Mouse (Mus musculus) heart, embryonic 13.5 days (tissue): ENCODE measurements around the gene Znrd1as. TPM values are rescaled to one million over a fixed set of nuclear protein-coding genes. Genes with fewer than 3 reads are reported as not detected.

Experiments
- ATAC-seq: fragments of 200-750 bp; cut with Nextera tagmentation; 2 replicates; pipeline ENCODE4 v1.8.0; 2017; ENCODE audit warnings: moderate TSS enrichment; ENCODE audit not compliant: insufficient number of reproducible peaks, low FRiP score, low TSS enrichment; ENCODE audit errors: extremely low read depth
- H3K27ac ChIP-seq: fragments of 300-500 bp; sonication (generic); replicated peaks from 2 replicates; pipeline ENCODE4 v1.5.1; 2015; ENCODE audit warnings: moderate library complexity, mild to moderate bottlenecking, inconsistent platforms
- H3K27me3 ChIP-seq: fragments of 300-500 bp; sonication (generic); replicated peaks from 2 replicates; pipeline ENCODE4 v1.6.1; 2015; ENCODE audit warnings: mild to moderate bottlenecking, inconsistent platforms
- H3K36me3 ChIP-seq: fragments of 300-500 bp; sonication (generic); 2 replicates; pipeline ENCODE4 v1.6.1; 2015; ENCODE audit warnings: mild to moderate bottlenecking, inconsistent platforms
- H3K4me1 ChIP-seq: fragments of 300-500 bp; sonication (generic); 2 replicates; pipeline ENCODE4 v1.6.1; 2015; ENCODE audit warnings: inconsistent platforms
- H3K4me2 ChIP-seq: fragments of 300-500 bp; sonication (generic); 2 replicates; pipeline ENCODE4 v1.6.1; 2015; ENCODE audit warnings: inconsistent platforms, mild to moderate bottlenecking, moderate library complexity
- H3K4me3 ChIP-seq: fragments of 300-500 bp; sonication (generic); 2 replicates; pipeline ENCODE4 v1.5.1; 2015; ENCODE audit warnings: moderate library complexity, mild to moderate bottlenecking, inconsistent platforms
- H3K9ac ChIP-seq: fragments of 300-500 bp; sonication (generic); 2 replicates; pipeline ENCODE4 v1.6.1; 2015; ENCODE audit warnings: inconsistent platforms, mild to moderate bottlenecking, moderate library complexity
- H3K9me3 ChIP-seq: fragments of 300-500 bp; sonication (generic); 2 replicates; pipeline ENCODE4 v1.6.1; 2016; ENCODE audit warnings: inconsistent platforms
- WGBS: fragments of 180-500 bp; shearing (Covaris S2); methylation state at CpG from one replicate; pipeline ENCODE4 v1.1.7; 2015; ENCODE audit warnings: mixed read lengths; 5-methylcytosine and 5-hydroxymethylcytosine counted together
- polyA plus RNA-seq: library from polyadenylated mRNA; unstranded; fragments of >200 nt; fragmentation: Nextera tagmentation; extraction: Ambion mirVana; gene quantifications from 2 replicates; pipeline ENCODE4 v1.2.1, GENCODE M21; 2015

Znrd1as gene
- polyA plus RNA-seq, 1 experiment from 2014 or later: 6.2 TPM

DNA sequence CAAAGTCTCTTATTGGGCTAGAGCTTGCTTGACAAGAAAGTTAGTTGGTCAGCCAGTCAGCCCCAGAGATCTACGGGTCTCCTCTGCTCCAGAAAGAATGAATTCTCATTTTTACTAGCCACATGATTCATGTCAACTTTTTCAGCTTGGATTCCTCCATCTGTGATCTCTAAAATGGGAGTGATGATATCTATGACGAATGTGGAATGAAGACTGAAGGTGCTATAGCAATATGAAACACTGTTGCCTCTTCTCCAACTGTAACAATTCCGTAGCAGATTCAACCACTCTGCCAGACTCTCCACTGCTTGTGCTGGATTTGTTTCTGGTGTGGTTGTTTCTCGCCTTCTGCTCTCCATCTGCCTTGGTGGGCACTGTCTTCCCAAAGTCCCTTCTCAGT lies 27.3 kb upstream of the Znrd1as start:
- Histone ChIP-seq H3K9ac (no peak overlapping the region), H3K27me3 (peaks cover 15% of the 10 kb centered on the region), H3K27ac (no peak overlapping the region), H3K4me1 (peaks cover 10% of the 10 kb centered on the region), H3K36me3 (no peaks in the 10 kb centered on the region), H3K9me3 (no peaks in the 10 kb centered on the region), H3K4me2 (no peak overlapping the region), H3K4me3 (no peak overlapping the region)
- WGBS: 66% methylated on average over 4 of the region's 4 CpGs
- no peak for ATAC-seq

DNA sequence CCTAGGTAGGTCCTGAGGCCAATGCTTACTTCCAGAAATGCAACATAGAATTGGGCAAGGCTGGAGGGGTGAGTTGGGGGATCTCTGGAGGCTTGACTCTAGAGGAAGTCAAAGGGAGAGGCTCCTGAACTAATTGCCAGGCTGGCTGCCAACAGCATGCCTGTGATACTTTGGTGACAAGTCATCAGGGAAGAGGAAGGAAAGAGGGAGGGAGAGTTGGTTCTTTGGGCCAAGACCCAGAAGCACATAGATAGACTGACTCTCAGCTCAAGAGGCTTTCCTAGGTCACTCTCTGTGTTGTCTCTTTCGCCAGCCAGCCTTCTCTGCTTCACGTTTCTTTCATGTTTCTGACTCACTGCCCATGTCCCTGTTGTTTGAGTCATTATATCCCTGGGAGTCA lies 26.6 kb upstream of the Znrd1as start:
- Histone ChIP-seq H3K4me3 (no peak overlapping the region), H3K27me3 (peaks cover 16% of the 10 kb centered on the region), H3K9ac (no peak overlapping the region), H3K27ac (no peak overlapping the region), H3K4me1 (peaks cover 10% of the 10 kb centered on the region), H3K36me3 (no peaks in the 10 kb centered on the region), H3K9me3 (no peaks in the 10 kb centered on the region), H3K4me2 (no peak overlapping the region)
- no peak for ATAC-seq
- WGBS: 36% methylated on average over 2 of the region's 2 CpGs

DNA sequence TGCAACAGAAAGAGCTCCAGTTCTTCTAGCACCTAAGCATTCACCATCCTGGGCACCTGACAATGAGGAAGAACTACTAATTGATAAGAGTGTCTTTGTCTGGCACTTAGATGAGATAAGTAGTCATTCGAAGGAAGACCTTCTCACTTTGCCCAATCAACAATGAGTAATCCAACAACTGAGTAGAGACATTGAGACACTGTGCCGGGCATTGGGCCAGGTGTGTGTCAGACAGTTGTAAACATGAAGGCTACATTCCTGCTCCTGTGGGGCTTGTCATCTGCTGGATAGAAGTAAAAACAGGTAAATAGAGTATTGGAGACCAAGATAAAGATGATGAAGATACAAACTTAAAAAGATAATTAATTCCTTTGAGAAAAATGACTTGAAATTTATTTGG lies 20.3 kb upstream of the Znrd1as start:
- no peak overlapping the region for H3K4me3 ChIP-seq
- ATAC-seq: no peak
- no peaks in the 10 kb centered on the region for H3K9me3 ChIP-seq
- no peaks in the 10 kb centered on the region for H3K36me3 ChIP-seq
- no peak overlapping the region for H3K4me2 ChIP-seq
- H3K9ac ChIP-seq: no peak overlapping the region
- 58% methylated on average over 2 of the region's 2 CpGs for WGBS
- H3K27ac ChIP-seq: no peak overlapping the region
- peaks cover 65% of the 10 kb centered on the region for H3K27me3 ChIP-seq
- H3K4me1 ChIP-seq: peaks cover 8% of the 10 kb centered on the region

DNA sequence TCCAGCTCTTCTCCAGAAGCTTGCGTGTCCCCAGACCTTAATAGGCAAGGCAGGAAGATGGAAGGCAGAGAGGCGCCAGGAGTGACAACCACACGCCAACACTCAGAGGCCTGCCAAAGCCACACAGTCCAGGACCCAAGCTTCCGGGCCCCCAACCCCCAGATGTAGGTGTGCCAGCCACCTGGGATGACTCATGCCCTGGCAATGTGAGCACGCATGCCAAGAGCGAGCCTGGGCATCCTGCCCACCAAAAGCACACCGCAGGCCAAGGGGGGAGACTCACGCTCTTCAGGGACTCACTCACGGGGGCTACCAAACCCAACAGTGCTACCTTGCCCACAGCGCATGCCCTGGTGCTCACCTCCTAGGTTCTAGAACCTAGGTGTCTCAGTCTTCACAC lies 16.0 kb upstream of the Znrd1as start:
- H3K4me1 ChIP-seq: peaks cover 15% of the 10 kb centered on the region
- ATAC-seq: no peak
- H3K27me3 ChIP-seq: peaks cover 92% of the 10 kb centered on the region
- H3K9ac ChIP-seq: no peak overlapping the region
- H3K4me3 ChIP-seq: peak overlapping the region; percentile 52
- H3K27ac ChIP-seq: no peak overlapping the region
- H3K4me2 ChIP-seq: peak overlapping the region; percentile 69
- 48% methylated on average over 10 of the region's 10 CpGs for WGBS
- no peaks in the 10 kb centered on the region for H3K36me3 ChIP-seq
- no peaks in the 10 kb centered on the region for H3K9me3 ChIP-seq

DNA sequence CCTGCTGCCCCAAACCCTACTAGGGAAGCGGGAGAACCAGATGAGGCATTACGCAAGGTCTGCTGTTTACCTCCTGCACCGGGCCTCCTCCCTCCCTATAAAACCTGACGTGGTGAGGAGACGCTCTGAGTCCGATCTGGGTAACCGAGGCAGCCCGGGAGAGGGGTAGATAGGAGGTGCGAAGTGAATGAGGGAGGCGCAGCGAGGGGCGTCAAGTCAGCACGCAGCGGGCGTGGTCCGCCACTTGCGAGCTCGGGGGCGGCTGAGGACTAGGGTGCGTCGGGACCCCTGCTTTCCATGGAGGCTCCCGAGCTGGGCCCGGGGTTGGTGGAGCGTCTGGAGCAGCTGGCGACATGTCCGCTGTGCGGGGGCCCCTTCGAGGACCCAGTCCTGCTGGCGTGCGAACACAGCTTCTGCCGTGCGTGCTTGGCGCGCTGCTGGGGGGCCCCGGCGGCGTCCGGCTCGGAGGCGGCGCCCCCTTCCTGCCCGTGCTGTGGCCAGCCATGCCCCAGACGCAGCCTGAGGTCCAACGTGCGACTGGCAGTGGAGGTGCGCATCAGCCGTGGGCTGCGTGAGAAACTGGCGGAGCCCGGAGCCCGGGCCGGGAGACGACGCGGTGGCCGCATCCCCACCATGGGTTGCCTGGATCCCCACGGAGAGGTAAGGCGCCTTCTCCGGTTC lies 15.5 kb upstream of the Znrd1as start, which contains the start of gene Rnf39:
Gene Rnf39, plus strand, starts transcription at position 128 of the 681 bp plus-strand sequence.
- no peaks in the 10 kb centered on the region for H3K36me3 ChIP-seq
- 3% methylated on average over 59 of the region's 59 CpGs for WGBS
- H3K9ac ChIP-seq: peak within 1 kb of the TSS; percentile 65
- H3K4me3 ChIP-seq: peak within 1 kb of the TSS; percentile 52
- H3K9me3 ChIP-seq: no peaks in the 10 kb centered on the region
- peaks cover 20% of the 10 kb centered on the region for H3K4me1 ChIP-seq
- no peak for ATAC-seq
- H3K27ac ChIP-seq: no peak within 1 kb of the TSS
- H3K4me2 ChIP-seq: peak within 1 kb of the TSS; percentile 69
- H3K27me3 ChIP-seq: peaks cover 87% of the 10 kb centered on the region

DNA sequence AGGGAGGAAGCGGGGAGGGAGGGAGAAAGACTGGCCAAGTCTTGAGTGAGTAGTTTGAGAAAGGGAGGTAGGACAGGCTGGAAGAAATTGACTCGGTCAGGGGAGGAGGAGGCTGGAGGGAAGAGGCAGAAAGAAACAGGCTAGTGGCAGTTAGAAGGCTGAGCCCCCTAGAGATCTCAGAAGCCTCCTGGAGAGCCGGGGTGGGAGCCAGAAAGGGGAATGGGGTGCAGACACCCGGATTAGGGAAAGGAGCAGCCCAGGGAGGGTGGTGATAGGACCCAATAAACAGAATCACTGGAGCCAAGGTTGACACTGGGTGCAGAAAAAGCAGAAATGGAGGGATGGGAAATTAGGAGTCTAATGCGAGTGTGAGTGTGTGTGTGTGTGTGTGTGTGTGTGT lies 14.7 kb upstream of the Znrd1as start:
- Histone ChIP-seq H3K4me2 (peak overlapping the region; percentile 69; the same call in 1 of the 2 replicates), H3K27ac (no peak overlapping the region), H3K9me3 (no peaks in the 10 kb centered on the region), H3K27me3 (peaks cover 88% of the 10 kb centered on the region), H3K9ac (no peak overlapping the region), H3K36me3 (peaks cover 5% of the 10 kb centered on the region), H3K4me3 (no peak overlapping the region; the same call in 1 of the 2 replicates), H3K4me1 (peaks cover 20% of the 10 kb centered on the region)
- 13% methylated on average over 5 of the region's 5 CpGs for WGBS
- ATAC-seq: no peak

DNA sequence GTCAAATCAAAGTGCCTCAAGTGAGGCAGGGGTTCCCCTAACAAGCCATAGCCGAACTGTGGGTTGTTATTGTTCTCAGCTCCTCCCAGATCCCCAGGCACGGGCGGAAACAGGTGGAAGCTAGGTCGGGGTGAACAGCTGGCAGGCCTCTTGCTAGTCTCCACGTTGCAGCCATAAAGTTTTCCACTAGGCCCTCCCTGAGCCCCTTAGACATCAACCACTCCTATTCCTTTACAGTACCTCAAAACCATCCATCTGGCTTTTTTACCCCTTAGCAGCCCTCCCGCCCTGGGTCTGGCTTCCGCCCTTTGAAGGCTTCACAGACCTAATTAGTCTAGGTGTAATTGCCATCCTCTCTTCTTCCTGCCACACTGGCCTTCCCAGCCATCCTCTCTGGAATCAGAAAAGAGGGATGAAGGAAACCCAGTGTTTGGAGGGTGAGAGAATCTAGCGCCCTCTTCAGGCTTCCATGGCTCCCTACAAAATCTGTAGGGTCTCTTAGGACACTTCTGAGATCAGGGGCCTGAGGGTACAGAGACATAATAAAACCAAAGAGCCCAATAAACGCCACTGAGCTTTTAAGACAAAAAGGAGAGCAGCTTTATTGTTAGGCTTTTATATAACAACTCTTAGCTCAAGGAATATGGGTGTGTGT lies 14.1 kb upstream of the Znrd1as start:
- Histone ChIP-seq H3K9me3 (no peaks in the 10 kb centered on the region), H3K4me2 (no peak overlapping the region), H3K9ac (no peak overlapping the region), H3K4me1 (peaks cover 20% of the 10 kb centered on the region), H3K4me3 (no peak overlapping the region), H3K27me3 (peaks cover 83% of the 10 kb centered on the region), H3K27ac (no peak overlapping the region), H3K36me3 (peaks cover 11% of the 10 kb centered on the region)
- ATAC-seq: no peak
- 26% methylated on average over 9 of the region's 9 CpGs for WGBS

DNA sequence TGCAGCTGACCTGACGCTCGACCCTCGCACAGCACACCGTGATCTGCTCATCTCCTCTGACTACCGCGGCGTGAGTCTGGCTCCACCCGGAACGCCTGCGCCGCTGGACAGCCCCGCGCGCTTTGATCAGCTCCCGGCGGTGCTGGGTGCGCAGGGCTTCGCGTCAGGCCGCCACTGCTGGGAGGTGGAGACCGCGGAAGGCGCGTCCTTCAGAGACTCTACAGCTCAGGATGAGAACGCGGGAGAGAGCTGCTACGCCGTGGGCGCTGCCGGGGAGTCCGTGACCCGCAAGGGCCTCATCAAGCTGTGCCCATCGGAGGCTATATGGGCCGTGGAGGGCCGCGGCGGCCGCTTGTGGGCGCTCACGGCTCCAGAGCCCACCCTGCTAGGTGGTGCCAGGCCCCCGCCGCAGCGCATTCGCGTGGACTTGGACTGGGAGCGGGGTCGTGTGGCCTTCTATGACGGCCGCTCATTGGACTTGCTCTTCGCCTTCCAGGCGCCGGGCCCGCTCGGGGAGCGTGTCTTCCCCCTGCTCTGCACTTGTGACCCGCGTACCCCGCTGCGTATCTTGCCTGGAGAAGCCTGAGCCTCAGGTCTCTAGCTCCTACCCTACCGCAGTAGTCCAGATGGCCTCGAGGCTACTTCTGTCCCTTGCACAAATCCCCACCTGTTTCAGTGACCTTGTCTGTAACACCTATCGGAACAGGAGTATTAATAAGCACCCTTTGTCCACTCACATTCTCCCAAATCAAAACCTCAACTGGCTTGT lies 11.2 kb upstream of the Znrd1as start:
- peak overlapping the region; percentile 99 for H3K4me2 ChIP-seq
- peak overlapping the region; percentile 82 for H3K9ac ChIP-seq
- no peaks in the 10 kb centered on the region for H3K9me3 ChIP-seq
- peak overlapping the region; percentile 65 for H3K4me3 ChIP-seq
- H3K36me3 ChIP-seq: peaks cover 18% of the 10 kb centered on the region
- no peak overlapping the region for H3K27ac ChIP-seq
- 2% methylated on average over 62 of the region's 62 CpGs for WGBS
- peaks cover 56% of the 10 kb centered on the region for H3K27me3 ChIP-seq
- H3K4me1 ChIP-seq: peaks cover 33% of the 10 kb centered on the region
- no peak for ATAC-seq

DNA sequence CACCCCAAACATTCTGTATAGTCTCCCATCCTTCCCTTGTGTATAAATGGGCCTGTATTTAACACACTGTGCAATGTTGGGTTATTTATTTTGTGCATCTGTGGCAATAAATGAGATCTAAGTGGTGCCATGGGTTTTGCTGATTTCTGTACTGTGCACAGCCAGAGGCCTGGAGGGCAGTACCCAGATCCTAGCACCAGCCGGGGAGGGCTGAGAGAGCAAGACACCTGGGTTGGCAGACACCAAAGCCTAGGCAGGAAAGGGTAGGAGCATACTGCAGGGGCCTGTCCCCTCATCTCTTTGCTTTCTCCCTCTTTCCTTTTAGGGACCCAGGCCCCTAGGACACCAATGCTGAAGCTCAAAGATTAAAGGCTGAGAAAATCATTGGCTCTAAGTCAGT lies 10.1 kb upstream of the Znrd1as start:
- 84% methylated on average over 1 of the region's 1 CpGs for WGBS
- no peak for ATAC-seq
- Histone ChIP-seq H3K27me3 (peaks cover 46% of the 10 kb centered on the region), H3K4me2 (no peak overlapping the region), H3K4me1 (peaks cover 23% of the 10 kb centered on the region), H3K36me3 (peaks cover 18% of the 10 kb centered on the region), H3K27ac (no peak overlapping the region), H3K9me3 (no peaks in the 10 kb centered on the region), H3K4me3 (no peak overlapping the region), H3K9ac (no peak overlapping the region)

DNA sequence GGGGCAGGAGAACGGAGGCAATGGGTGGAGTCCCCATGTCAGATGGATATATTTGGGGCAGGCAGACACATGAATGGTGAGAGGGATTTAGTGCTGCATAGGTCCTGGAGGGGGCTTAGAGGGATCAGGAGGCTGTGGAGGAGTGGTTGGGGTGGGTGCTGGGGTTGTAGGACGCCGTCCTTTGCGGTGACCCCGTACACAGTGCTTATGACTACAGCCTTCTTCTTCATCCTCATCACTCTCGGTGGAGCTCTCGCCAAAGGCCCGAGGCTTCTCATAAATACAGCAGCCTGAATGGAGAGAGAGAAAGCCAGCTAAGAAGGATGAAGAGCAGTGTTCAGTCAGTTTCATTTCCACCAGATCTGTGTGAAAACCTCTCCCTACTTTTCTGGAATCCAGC lies 9.1 kb upstream of the Znrd1as start:
- H3K36me3 ChIP-seq: peaks cover 27% of the 10 kb centered on the region
- H3K4me2 ChIP-seq: no peak overlapping the region
- ATAC-seq: no peak
- no peak overlapping the region for H3K27ac ChIP-seq
- H3K9me3 ChIP-seq: no peaks in the 10 kb centered on the region
- peaks cover 21% of the 10 kb centered on the region for H3K4me1 ChIP-seq
- 90% methylated on average over 8 of the region's 8 CpGs for WGBS
- H3K4me3 ChIP-seq: no peak overlapping the region
- peaks cover 36% of the 10 kb centered on the region for H3K27me3 ChIP-seq
- no peak overlapping the region for H3K9ac ChIP-seq
